Mouse (Mus musculus) kidney, postnatal 0 days (tissue): ENCODE measurements around the gene Apoa2. TPM values are rescaled to one million over a fixed set of nuclear protein-coding genes. Genes with fewer than 3 reads are reported as not detected.

Source experiments
- ATAC-seq: fragments of 200-750 bp; cut with Nextera tagmentation; replicated peaks from 2 replicates; pipeline ENCODE4 v1.8.0; 2017; ENCODE audit warnings: low read depth, moderate number of reproducible peaks, moderate TSS enrichment, moderate library complexity; ENCODE audit not compliant: low FRiP score
- DNase-seq: peaks from one replicate; pipeline ENCODE4 v3.0.0-alpha.2; 2016; ENCODE audit warnings: low spot score
- H3K27ac ChIP-seq: fragments of 300-500 bp; sonication (generic); 2 replicates; pipeline ENCODE4 v1.5.1; 2014; ENCODE audit warnings: mild to moderate bottlenecking
- H3K27me3 ChIP-seq: fragments of 300-500 bp; sonication (generic); 2 replicates; pipeline ENCODE4 v1.6.1; 2014; ENCODE audit warnings: low read length, mixed read lengths; ENCODE audit not compliant: insufficient read depth
- H3K36me3 ChIP-seq: fragments of 300-500 bp; sonication (generic); 2 replicates; pipeline ENCODE4 v1.6.1; 2014; ENCODE audit warnings: low read length, mixed read lengths; ENCODE audit not compliant: insufficient read depth
- H3K4me1 ChIP-seq: fragments of 300-500 bp; sonication (generic); replicated peaks from 2 replicates; pipeline ENCODE4 v1.6.1; 2014; ENCODE audit warnings: antibody characterized with exemption, low read length, mixed read lengths; ENCODE audit not compliant: insufficient read depth
- H3K4me2 ChIP-seq: fragments of 300-500 bp; sonication (generic); 2 replicates; pipeline ENCODE4 v1.6.1; 2014; ENCODE audit warnings: mild to moderate bottlenecking, low read length, moderate library complexity, mixed read lengths
- H3K4me3 ChIP-seq: fragments of 300-500 bp; sonication (generic); replicated peaks from 2 replicates; pipeline ENCODE4 v1.5.1; 2014; ENCODE audit warnings: low read depth, low read length
- H3K9ac ChIP-seq: fragments of 300-500 bp; sonication (generic); 2 replicates; pipeline ENCODE4 v1.6.1; 2014; ENCODE audit warnings: low read depth, low read length
- H3K9me3 ChIP-seq: fragments of 300-500 bp; sonication (generic); replicated peaks from 2 replicates; pipeline ENCODE4 v1.6.1; 2016; ENCODE audit warnings: low read length, inconsistent platforms, mixed read lengths
- CTCF ChIP-seq: IDR thresholded peaks from 2 replicates; pipeline ENCODE4 v1.5.1; 2016; ENCODE audit warnings: antibody characterized with exemption, low read depth, mild to moderate bottlenecking, moderate library complexity
- WGBS: fragments of 180-500 bp; shearing (Covaris S2); extraction: QIAGEN DNeasy Blood & Tissue Kit; methylation state at CpG from one replicate; pipeline ENCODE4 v1.1.7; 2014; 5-methylcytosine and 5-hydroxymethylcytosine counted together
- polyA plus RNA-seq: library from polyadenylated mRNA; unstranded; fragments of >200 nt; fragmentation: Nextera tagmentation; extraction: Ambion mirVana; gene quantifications from 2 replicates; pipeline ENCODE4 v1.2.1, GENCODE M21; 2015

Gene Apoa2
- polyA plus RNA-seq, 1 experiment from 2014 or later = 21.1 TPM

DNA sequence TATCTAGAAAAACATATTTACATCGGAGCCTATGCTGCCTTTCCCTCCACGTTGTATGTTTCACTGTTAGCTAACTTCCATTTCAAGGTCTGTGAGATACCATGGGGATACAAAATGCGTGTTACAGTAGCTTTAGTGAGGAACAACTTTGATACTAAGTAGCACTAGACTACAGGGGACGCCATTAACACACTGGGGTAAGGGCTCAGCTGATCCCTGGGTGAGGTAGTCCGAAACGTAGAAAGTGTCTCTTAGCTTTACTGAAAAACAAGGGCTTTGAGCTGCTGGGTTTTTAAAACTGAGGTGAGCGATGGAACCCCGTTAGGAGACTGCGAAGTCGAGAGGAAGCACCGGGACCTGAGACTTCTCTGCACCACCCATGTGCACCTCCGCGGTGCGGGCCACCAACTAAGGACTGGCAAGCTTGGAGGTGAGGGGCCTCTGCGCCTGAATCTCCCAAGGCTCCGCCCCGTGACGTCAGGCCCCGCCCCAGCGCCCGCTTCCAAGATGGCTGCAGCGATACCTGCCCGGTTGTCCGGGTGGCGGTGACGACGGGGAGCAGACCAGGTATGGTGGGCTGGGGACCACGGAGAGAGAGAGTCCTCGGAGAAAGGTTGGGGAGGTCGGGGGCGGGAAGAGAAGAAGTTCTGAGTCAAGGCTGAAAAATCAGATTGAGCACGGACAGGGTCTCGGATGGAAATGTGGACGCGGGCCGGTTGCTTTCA, 45.2 kb downstream of the Apoa2 start, which contains the start of gene B4galt3:
Gene B4galt3, plus strand, starts transcription at position 481 of the 725 bp plus-strand sequence.
- Histone ChIP-seq H3K4me2 (peak within 1 kb of the TSS; percentile 83), H3K36me3 (peaks cover 15% of the 10 kb centered on the region), H3K4me1 (peaks cover 12% of the 10 kb centered on the region; the same call in 1 of the 2 replicates), H3K27me3 (no peaks in the 10 kb centered on the region), H3K9ac (peak within 1 kb of the TSS; percentile 64), H3K27ac (peak within 1 kb of the TSS; percentile 63), H3K4me3 (peak within 1 kb of the TSS; percentile 64), H3K9me3 (no peaks in the 10 kb centered on the region)
- WGBS = 3% methylated on average over 36 of the region's 36 CpGs
- ATAC-seq = peak; percentile 95
- TF ChIP-seq CTCF = no peak
- DNase-seq = peak; percentile 93

DNA sequence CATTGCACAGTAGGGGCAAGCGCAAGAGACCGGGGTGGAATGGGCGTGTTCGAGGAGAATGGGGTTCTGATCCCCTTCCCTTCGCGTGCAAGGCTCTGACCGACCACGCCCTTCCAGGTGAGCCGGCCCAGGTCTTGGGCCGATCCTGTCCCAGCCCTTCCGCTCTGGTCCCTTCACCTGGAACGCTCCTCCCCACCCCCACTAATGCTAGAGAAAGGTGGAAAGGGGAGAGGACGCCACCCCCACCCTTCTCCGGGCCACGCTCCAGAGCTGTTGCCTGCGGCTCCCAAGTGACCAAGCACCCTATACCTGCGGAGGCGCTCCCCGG, 45.7 kb downstream of the Apoa2 start:
- DNase-seq = peak; percentile 56
- WGBS = under 1% methylated on average over 19 of the region's 19 CpGs

DNA sequence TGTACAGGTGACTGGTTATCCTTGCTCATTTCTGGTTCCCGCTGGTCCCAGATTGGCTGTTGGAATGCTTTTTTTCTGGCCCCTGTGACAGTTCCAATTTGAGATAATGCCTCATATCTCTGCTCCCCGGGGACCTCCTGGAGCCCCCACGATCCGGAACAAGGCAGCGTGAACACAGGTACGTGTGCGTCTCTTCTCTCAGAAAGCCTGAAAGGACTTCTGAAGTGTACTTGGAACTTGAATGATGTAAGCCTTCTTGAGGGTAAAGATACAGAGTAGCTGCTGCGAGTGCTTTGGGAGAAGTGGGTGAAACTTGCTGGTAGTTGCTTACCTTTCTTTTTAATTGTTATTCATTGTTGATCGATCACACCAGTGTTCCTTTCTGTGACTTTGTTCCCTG, 46.3 kb downstream of the Apoa2 start:
- Histone ChIP-seq H3K9me3 (no peaks in the 10 kb centered on the region), H3K4me3 (peak overlapping the region; percentile 64), H3K36me3 (peaks cover 26% of the 10 kb centered on the region), H3K27ac (peak overlapping the region; percentile 63), H3K4me1 (peaks cover 12% of the 10 kb centered on the region; the same call in 1 of the 2 replicates), H3K4me2 (peak overlapping the region; percentile 83), H3K27me3 (no peaks in the 10 kb centered on the region), H3K9ac (peak overlapping the region; percentile 64; the same call in 1 of the 2 replicates)
- ATAC-seq = no peak
- DNase-seq = no peak
- TF ChIP-seq CTCF = no peak
- 38% methylated on average over 9 of the region's 9 CpGs for WGBS

More for the DNA sequence above, 45.7 kb downstream of the Apoa2 start:
- TF ChIP-seq CTCF = no peak
- Histone ChIP-seq H3K36me3 (peaks cover 20% of the 10 kb centered on the region), H3K9ac (peak overlapping the region; percentile 64), H3K4me2 (peak overlapping the region; percentile 83), H3K4me1 (peaks cover 12% of the 10 kb centered on the region; the same call in 1 of the 2 replicates), H3K27ac (peak overlapping the region; percentile 63), H3K9me3 (no peaks in the 10 kb centered on the region), H3K27me3 (no peaks in the 10 kb centered on the region), H3K4me3 (peak overlapping the region; percentile 64)
- ATAC-seq = peak; percentile 89

DNA sequence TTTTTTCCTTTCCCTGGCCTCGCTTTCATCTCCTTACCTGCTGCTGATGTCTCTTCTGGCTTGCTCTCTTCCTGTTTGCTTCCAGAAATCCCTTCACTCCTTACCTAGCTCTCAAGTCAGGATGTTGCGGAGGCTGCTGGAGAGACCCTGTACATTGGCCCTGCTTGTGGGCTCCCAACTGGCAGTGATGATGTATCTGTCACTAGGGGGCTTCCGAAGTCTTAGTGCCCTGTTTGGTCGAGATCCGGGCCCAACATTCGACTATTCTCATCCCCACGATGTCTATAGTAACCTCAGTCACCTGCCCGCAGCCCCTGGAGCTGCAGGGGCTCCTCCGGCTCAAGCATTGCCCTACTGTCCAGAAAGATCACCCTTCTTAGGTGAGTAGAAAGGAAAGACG, 46.8 kb downstream of the Apoa2 start:
- WGBS = 68% methylated on average over 10 of the region's 10 CpGs
- Histone ChIP-seq H3K4me1 (peaks cover 12% of the 10 kb centered on the region; the same call in 1 of the 2 replicates), H3K4me3 (0 out of 2 replicates have a peak overlapping the region, but pooled peaks have one; percentile 64), H3K27me3 (no peaks in the 10 kb centered on the region), H3K36me3 (peaks cover 30% of the 10 kb centered on the region), H3K4me2 (peak overlapping the region; percentile 83), H3K9ac (0 out of 2 replicates have a peak overlapping the region, but pooled peaks have one; percentile 64), H3K9me3 (no peaks in the 10 kb centered on the region), H3K27ac (peak overlapping the region; percentile 63; the same call in 1 of the 2 replicates)
- TF ChIP-seq CTCF = no peak
- no peak for ATAC-seq
- DNase-seq = no peak

DNA sequence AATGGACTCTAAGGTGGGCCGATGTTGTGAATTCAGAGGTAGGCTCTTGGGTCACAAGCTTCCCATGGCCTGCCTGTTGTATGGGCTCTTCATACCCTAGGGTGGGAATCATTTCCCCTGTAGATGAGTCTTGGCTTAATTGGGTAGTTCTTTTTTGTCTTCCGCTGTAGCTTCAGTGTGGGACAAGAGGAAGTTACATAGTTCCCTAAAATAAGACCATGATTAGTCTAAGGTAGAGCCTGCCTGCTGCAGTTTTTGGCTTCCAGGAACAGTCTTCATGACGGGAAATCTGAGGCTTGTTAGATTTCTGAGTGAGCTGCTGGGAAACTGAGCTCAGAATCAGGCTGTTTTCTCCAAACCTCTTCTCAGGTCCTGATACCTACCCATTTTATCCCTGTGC, 47.2 kb downstream of the Apoa2 start:
- no peak for ATAC-seq
- no peak overlapping the region for H3K4me2 ChIP-seq
- H3K27ac ChIP-seq = no peak overlapping the region
- no peaks in the 10 kb centered on the region for H3K27me3 ChIP-seq
- no peak for DNase-seq
- H3K4me3 ChIP-seq = no peak overlapping the region
- H3K9me3 ChIP-seq = no peaks in the 10 kb centered on the region
- peaks cover 35% of the 10 kb centered on the region for H3K36me3 ChIP-seq
- TF ChIP-seq CTCF = no peak
- H3K9ac ChIP-seq = no peak overlapping the region
- H3K4me1 ChIP-seq = peaks cover 12% of the 10 kb centered on the region; the same call in 1 of the 2 replicates
- 88% methylated on average over 3 of the region's 3 CpGs for WGBS

DNA sequence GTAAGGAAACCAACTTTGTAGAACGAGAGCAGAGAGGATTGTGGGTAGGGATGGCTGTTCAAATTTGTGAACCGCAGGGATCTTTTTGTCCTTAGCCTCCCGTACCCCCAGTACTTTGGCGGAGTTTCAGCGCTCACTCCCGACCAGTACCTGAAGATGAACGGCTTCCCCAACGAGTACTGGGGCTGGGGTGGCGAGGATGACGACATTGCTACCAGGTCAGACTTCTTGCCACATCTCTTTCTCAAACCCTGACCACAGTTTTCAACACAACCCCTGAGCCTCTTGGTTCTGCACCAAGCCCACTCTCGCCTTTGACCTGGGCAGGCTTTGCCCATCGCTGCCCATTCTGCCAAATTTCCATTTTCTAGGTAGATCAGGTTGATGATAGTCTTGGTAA, 49.3 kb downstream of the Apoa2 start:
- Histone ChIP-seq H3K36me3 (peaks cover 47% of the 10 kb centered on the region), H3K4me1 (peaks cover 12% of the 10 kb centered on the region; the same call in 1 of the 2 replicates), H3K4me2 (no peak overlapping the region), H3K27ac (no peak overlapping the region), H3K9ac (no peak overlapping the region), H3K9me3 (no peaks in the 10 kb centered on the region), H3K4me3 (no peak overlapping the region), H3K27me3 (no peaks in the 10 kb centered on the region)
- no peak for ATAC-seq
- WGBS = 88% methylated on average over 12 of the region's 12 CpGs
- no peak for DNase-seq
- no peak for TF ChIP-seq CTCF
